Mouse (Mus musculus) C2C12 (cell line): ENCODE measurements around the gene Nmnat3.

ENCODE experiments used
- CEBPB ChIP-seq: IDR thresholded peaks from one replicate; pipeline ENCODE4 v1.6.1; 2011; ENCODE audit warnings: low read depth, mild to moderate bottlenecking, control low read depth, moderate library complexity
- CTCF ChIP-seq: IDR thresholded peaks from one replicate; pipeline ENCODE4 v1.5.1; 2011; ENCODE audit not compliant: control insufficient read depth, insufficient read depth, insufficient read length
- FOSL1 ChIP-seq: IDR thresholded peaks from one replicate; pipeline ENCODE4 v1.8.0; 2011; ENCODE audit warnings: mild to moderate bottlenecking, low read length; ENCODE audit not compliant: poor library complexity, insufficient read depth, severe bottlenecking
- USF1 ChIP-seq: IDR thresholded peaks from one replicate; pipeline ENCODE4 v1.6.1; 2011; ENCODE audit warnings: low read depth, mild to moderate bottlenecking, control low read depth, moderate library complexity

- TF ChIP-seq CTCF (no peak), USF1 (no peak), FOSL1 (no peak), CEBPB (no peak)
Measured at GRCm38 (mm10) chr9:98307011-98307410, 19.8 kb downstream of the Nmnat3 start.
